Mouse (Mus musculus) left cerebral cortex, adult 2 months (tissue): ENCODE results near the gene D5Ertd579e. TPM values are rescaled to one million over a fixed set of nuclear protein-coding genes. Genes with fewer than 3 reads are reported as not detected.

Source experiments
- DNase-seq, 2 experiments: peaks; one replicate each; pipeline ENCODE4 v3.0.0; 2021 to 2022; ENCODE audit warnings: low spot score in 2 of 2, mixed read lengths in 1 of 2; ENCODE audit errors: extremely low spot score in 1 of 2
- H3K27ac ChIP-seq: fragments of 200-600 bp; 2 replicates; pipeline ENCODE4 v1.8.1; 2022
- H3K4me3 ChIP-seq: fragments of 200-600 bp; 2 replicates; pipeline ENCODE4 v1.8.1; 2022
- CTCF ChIP-seq: fragments of 200-600 bp; IDR thresholded peaks from 2 replicates; pipeline ENCODE4 v1.8.1; 2022; ENCODE audit warnings: antibody characterized with exemption, mild to moderate bottlenecking, moderate library complexity
- intact Hi-C: fragments of 180-260 bp; cut with DNase I; formaldehyde crosslinking; loops from one replicate; pipeline ENCODE4 v1.15.1; 2025
- total RNA-seq, 2 experiments: library from RNA; stranded (reverse); gene quantifications; 2 replicates each; pipeline ENCODE4 v1.2.3; 2021

D5Ertd579e gene
- total RNA-seq, 2 experiments from 2014 or later, result 93.9 to 111 TPM

- Histone ChIP-seq H3K4me3 (no peak overlapping the region), H3K27ac (peak overlapping the region; percentile 60)
- intact Hi-C loops, result no loop called here
Measured at GRCm38 (mm10) chr5:36574147-36574870, 121.5 kb downstream of the D5Ertd579e start.

GRCm38 (mm10) chr5:36573354-36573753, 122.5 kb downstream of the D5Ertd579e start:
- DNase-seq, result no peak
- no peak for TF ChIP-seq CTCF
- no peak overlapping the region for H3K4me3 ChIP-seq
- intact Hi-C loops, result no loop called here
- peak overlapping the region; percentile 60 for H3K27ac ChIP-seq

More at GRCm38 (mm10) chr5:36574147-36574870, 121.5 kb downstream of the D5Ertd579e start:
- TF ChIP-seq CTCF, result no peak
- no peak for DNase-seq

- DNase-seq, result no peak
- intact Hi-C loops, result no loop called here
- TF ChIP-seq CTCF, result no peak
- Histone ChIP-seq H3K4me3 (no peak overlapping the region), H3K27ac (no peak overlapping the region)
Measured at GRCm38 (mm10) chr5:36571371-36571770, 124.5 kb downstream of the D5Ertd579e start.

- Histone ChIP-seq H3K4me3 (no peak overlapping the region), H3K27ac (no peak overlapping the region)
- intact Hi-C loops, result no loop called here
- TF ChIP-seq CTCF, result no peak
- no peak for DNase-seq
Measured at GRCm38 (mm10) chr5:36570546-36571245, 125.1 kb downstream of the D5Ertd579e start.

GRCm38 (mm10) chr5:36570098-36570497, 125.7 kb downstream of the D5Ertd579e start:
- no peak for TF ChIP-seq CTCF
- intact Hi-C loops, result no loop called here
- Histone ChIP-seq H3K27ac (no peak overlapping the region), H3K4me3 (no peak overlapping the region)
- DNase-seq, result no peak

GRCm38 (mm10) chr5:36568118-36568517, 127.7 kb downstream of the D5Ertd579e start:
- no peak for TF ChIP-seq CTCF
- Histone ChIP-seq H3K27ac (no peak overlapping the region), H3K4me3 (no peak overlapping the region)
- DNase-seq, result no peak
- intact Hi-C loops, result no loop called here

- intact Hi-C loops, result no loop called here
- no peak for TF ChIP-seq CTCF
- Histone ChIP-seq H3K4me3 (no peak overlapping the region), H3K27ac (no peak overlapping the region)
- no peak for DNase-seq
Measured at GRCm38 (mm10) chr5:36567627-36568026, 128.2 kb downstream of the D5Ertd579e start.

GRCm38 (mm10) chr5:36564530-36564929, 131.3 kb downstream of the D5Ertd579e start:
- TF ChIP-seq CTCF, result no peak
- H3K4me3 ChIP-seq, result no peak overlapping the region
- intact Hi-C loops, result no loop called here
- no peak for DNase-seq
- 0 out of 2 replicates have a peak overlapping the region, but pooled peaks have one; percentile 44 for H3K27ac ChIP-seq

- no peak for DNase-seq
- intact Hi-C loops, result no loop called here
- TF ChIP-seq CTCF, result no peak
- Histone ChIP-seq H3K27ac (no peak overlapping the region), H3K4me3 (no peak overlapping the region)
Measured at GRCm38 (mm10) chr5:36563741-36564140, 132.1 kb downstream of the D5Ertd579e start.

- Histone ChIP-seq H3K27ac (peak overlapping the region; percentile 8), H3K4me3 (no peak overlapping the region)
- no peak for TF ChIP-seq CTCF
- no peak for DNase-seq
- intact Hi-C loops, result no loop called here
Measured at GRCm38 (mm10) chr5:36562791-36563445, 132.9 kb downstream of the D5Ertd579e start.

- Histone ChIP-seq H3K27ac (peak overlapping the region; percentile 8; the same call in 1 of the 2 replicates), H3K4me3 (no peak overlapping the region)
- TF ChIP-seq CTCF, result no peak
- DNase-seq, result no peak
- intact Hi-C loops, result no loop called here
Measured at GRCm38 (mm10) chr5:36561509-36561908, 134.3 kb downstream of the D5Ertd579e start.

- intact Hi-C loops, result no loop called here
- no peak for DNase-seq
- TF ChIP-seq CTCF, result no peak
- H3K27ac ChIP-seq, result no peak overlapping the region; the same call in 1 of the 2 replicates
- no peak overlapping the region for H3K4me3 ChIP-seq
Measured at GRCm38 (mm10) chr5:36560490-36560889, 135.3 kb downstream of the D5Ertd579e start.
